Mouse (Mus musculus) left cerebral cortex, postnatal 10 days (tissue): Measurements from ENCODE around the gene Psmd14. TPM values are rescaled to one million over a fixed set of nuclear protein-coding genes. Genes with fewer than 3 reads are reported as not detected.

Experiments
- DNase-seq, 2 experiments: peaks; one replicate each; pipeline ENCODE4 v3.0.0; 2021 to 2022; ENCODE audit warnings: low spot score in 2 of 2, mixed read lengths in 1 of 2; ENCODE audit errors: extremely low spot score in 1 of 2
- intact Hi-C: fragments of 180-260 bp; cut with DNase I; formaldehyde crosslinking; loops from one replicate; pipeline ENCODE4 v1.15.1; 2025
- total RNA-seq, 2 experiments: library from RNA; stranded (reverse); gene quantifications; 2 replicates each; pipeline ENCODE4 v1.2.3; 2021

Psmd14 gene
- total RNA-seq, 2 experiments from 2014 or later, result 119 to 131 TPM

GRCm38 (mm10) chr2:61808776-61809175 lies 97.3 kb downstream of the Psmd14 start:
- intact Hi-C loops, result loop anchor here (5.0 kb wide), 1 partner anchor 819 kb away; no protein-coding TSS in a partner anchor
- no peak for DNase-seq

- intact Hi-C loops, result loop anchor here (5.0 kb wide), 1 partner anchor 818 kb away; no protein-coding TSS in a partner anchor
- DNase-seq, result no peak
Measured at GRCm38 (mm10) chr2:61809381-61809780, 97.9 kb downstream of the Psmd14 start.

GRCm38 (mm10) chr2:61810751-61811150 lies 99.3 kb downstream of the Psmd14 start:
- no peak for DNase-seq
- intact Hi-C loops, result loop anchor here (10.0 kb wide), 2 partner anchors 474 to 524 kb away; no protein-coding TSS in a partner anchor

- no peak for DNase-seq
- intact Hi-C loops, result loop anchor here (10.0 kb wide), 2 partner anchors 474 to 524 kb away; no protein-coding TSS in a partner anchor
Measured at GRCm38 (mm10) chr2:61811163-61811506, 99.6 kb downstream of the Psmd14 start.

GRCm38 (mm10) chr2:61811507-61812421 lies 100.3 kb downstream of the Psmd14 start:
- intact Hi-C loops, result loop anchor here (10.0 kb wide), 2 partner anchors 473 to 523 kb away; no protein-coding TSS in a partner anchor
- peak in 1 of 2 experiments; percentile 49 for DNase-seq

GRCm38 (mm10) chr2:61812536-61812935 lies 101.0 kb downstream of the Psmd14 start:
- intact Hi-C loops, result loop anchor here (10.0 kb wide), 2 partner anchors 472 to 522 kb away; no protein-coding TSS in a partner anchor
- peak in 1 of 2 experiments; percentile 21 for DNase-seq

- intact Hi-C loops, result loop anchor here (10.0 kb wide), 2 partner anchors 472 to 522 kb away; no protein-coding TSS in a partner anchor
Measured at GRCm38 (mm10) chr2:61813106-61813505, 101.6 kb downstream of the Psmd14 start.

GRCm38 (mm10) chr2:61813521-61813920 lies 102.0 kb downstream of the Psmd14 start:
- DNase-seq, result no peak
- intact Hi-C loops, result loop anchor here (10.0 kb wide), 2 partner anchors 471 to 521 kb away; no protein-coding TSS in a partner anchor

More at GRCm38 (mm10) chr2:61813106-61813505, 101.6 kb downstream of the Psmd14 start:
- DNase-seq, result no peak

- DNase-seq, result peak in 1 of 2 experiments; percentile 60
Measured at GRCm38 (mm10) chr2:61814548-61815473, 103.3 kb downstream of the Psmd14 start.

GRCm38 (mm10) chr2:61815583-61816313 lies 104.3 kb downstream of the Psmd14 start:
- DNase-seq, result peak in 1 of 2 experiments; percentile 60
- intact Hi-C loops, result loop anchor here (2.0 to 10.0 kb wide), 4 partner anchors 152 to 643 kb away; no protein-coding TSS in a partner anchor

More at GRCm38 (mm10) chr2:61814548-61815473, 103.3 kb downstream of the Psmd14 start:
- intact Hi-C loops, result loop anchor here (2.0 to 10.0 kb wide), 4 partner anchors 152 to 644 kb away; no protein-coding TSS in a partner anchor

GRCm38 (mm10) chr2:61818197-61818596 lies 106.7 kb downstream of the Psmd14 start:
- intact Hi-C loops, result loop anchor here (5.0 to 10.0 kb wide), 3 partner anchors 149 to 517 kb away; no protein-coding TSS in a partner anchor
- DNase-seq, result no peak

- DNase-seq, result no peak
- intact Hi-C loops, result no loop called here
Measured at GRCm38 (mm10) chr2:61820203-61820602, 108.7 kb downstream of the Psmd14 start.

GRCm38 (mm10) chr2:61823426-61824140 lies 112.1 kb downstream of the Psmd14 start:
- no peak for DNase-seq

GRCm38 (mm10) chr2:61837243-61837806 lies 125.8 kb downstream of the Psmd14 start:
- intact Hi-C loops, result no loop called here
- DNase-seq, result no peak

More at GRCm38 (mm10) chr2:61823426-61824140, 112.1 kb downstream of the Psmd14 start:
- intact Hi-C loops, result no loop called here
